Comparison of ENCODE assay signal across 8 mouse cellular contexts in the genomic region with DNA sequence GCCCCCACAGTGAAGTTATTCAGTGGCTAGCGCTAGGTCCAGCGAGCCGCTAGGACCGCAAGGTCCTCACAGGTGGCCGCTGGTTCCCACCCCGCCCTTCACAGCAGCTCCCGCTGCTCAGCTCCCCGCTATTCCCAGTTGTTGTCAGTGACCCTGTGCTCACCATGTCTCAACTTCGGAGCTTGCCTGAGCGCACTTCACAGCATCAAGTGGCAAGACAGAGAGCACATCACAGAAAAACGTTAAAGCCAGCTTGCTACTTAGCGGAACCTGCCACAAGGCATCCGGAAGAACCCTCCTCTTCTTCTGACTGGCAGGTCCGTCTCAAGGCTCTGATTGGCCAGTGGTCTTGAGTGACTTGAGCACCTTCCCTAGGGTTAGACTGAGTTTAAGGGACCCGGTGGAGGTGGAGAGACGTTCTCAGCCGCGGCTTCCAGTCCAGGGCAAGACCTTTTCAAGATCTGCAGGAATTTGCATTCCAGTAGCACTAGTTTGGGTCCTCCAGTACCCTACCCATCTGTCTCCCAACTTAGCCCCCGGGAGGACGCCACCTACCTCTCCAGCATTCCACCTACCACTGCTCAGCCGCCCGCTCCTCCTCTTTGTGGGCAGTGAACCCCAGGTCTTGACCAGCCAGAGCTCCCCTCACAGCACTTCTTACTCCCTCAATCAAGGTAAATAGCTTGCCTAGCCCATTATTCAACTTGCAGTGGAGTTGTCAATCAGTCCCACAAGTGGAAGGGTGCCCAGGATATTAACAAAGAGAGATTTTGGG. TPM values are rescaled to one million over a fixed set of nuclear protein-coding genes. Genes with fewer than 3 reads are reported as not detected.
DNase-seq lines count a peak whose midpoint lies in the region; ATAC-seq and TF ChIP-seq lines count a peak whose summit lies in the region.

No protein-coding gene starts in this region.

- H3K4me2 ChIP-seq in lung, embryonic 16.5 days (ENCODE audit: low read depth, low read length): peak overlapping the region; percentile 80

- TF ChIP-seq EP300 in MEL (IDR thresholded peaks at IDR 0.05; ENCODE audit: low read depth in 1 of 2, low read length in 2 of 2): no peak

- peak; percentile 37 to 86; a peak in 3 of 4 replicates for TF ChIP-seq POLR2A in MEL (IDR thresholded peaks at IDR 0.05; ENCODE audit: control insufficient read depth in 1 of 2, insufficient read depth in 1 of 2, low read depth in 1 of 2, low read length in 2 of 2, poor library complexity in 1 of 2)
- TF ChIP-seq POLR2A in cerebellum, adult 2 months (IDR thresholded peaks at IDR 0.05; ENCODE audit: borderline replicate concordance, insufficient read depth, low read length): peak; percentile 78; the same call in 1 of the 2 replicates

- H3K27me3 ChIP-seq in MEL (ENCODE audit: control insufficient read depth in 1 of 2, insufficient read depth in 2 of 2, low read length in 2 of 2): no peaks in the 10 kb centered on the region
- no peaks in the 10 kb centered on the region for H3K27me3 ChIP-seq in cerebellum, adult 2 months (ENCODE audit: control insufficient read depth, insufficient read depth, low read length)
- H3K27me3 ChIP-seq in lung, embryonic 16.5 days (ENCODE audit: control insufficient read depth, insufficient read depth, low read depth, low read length): no peaks in the 10 kb centered on the region

- peaks cover 0 to 23% of the 10 kb centered on the region in 2 experiments; a peak in 2 of 4 replicates for H3K36me3 ChIP-seq in MEL (ENCODE audit: control insufficient read depth in 1 of 2, insufficient read depth in 2 of 2, low read length in 2 of 2)
- H3K36me3 ChIP-seq in lung, embryonic 16.5 days (ENCODE audit: control insufficient read depth, insufficient read depth, low read length): peaks cover 6% of the 10 kb centered on the region; the same call in 1 of the 2 replicates

- no peak for TF ChIP-seq CTCF in MEL (IDR thresholded peaks at IDR 0.05 in 2 of 3, conservative IDR thresholded peaks at IDR 0.05 in 1 of 3; ENCODE audit: control insufficient read depth in 1 of 3, insufficient read depth in 1 of 3, low read depth in 2 of 3, low read length in 3 of 3, poor library complexity in 1 of 3, severe bottlenecking in 1 of 3)
- no peak for TF ChIP-seq CTCF in cerebellum, adult 2 months (IDR thresholded peaks at IDR 0.05; ENCODE audit: borderline replicate concordance, insufficient read depth, low read depth, low read length)

- peak overlapping the region; percentile 83 to 84 for H3K4me3 ChIP-seq in MEL (ENCODE audit: control insufficient read depth in 1 of 2, insufficient read depth in 1 of 2, low read depth in 2 of 2, low read length in 2 of 2)
- H3K4me3 ChIP-seq in cerebellum, adult 2 months (replicated peaks; ENCODE audit: insufficient read depth, low read depth, low read length): peak overlapping the region; percentile 99
- peak overlapping the region; percentile 75 for H3K4me3 ChIP-seq in lung, embryonic 16.5 days (ENCODE audit: low read length)

- H3K27ac ChIP-seq in MEL (ENCODE audit: control insufficient read depth, low read depth, low read length): peak overlapping the region; percentile 87
- peak overlapping the region; percentile 74 for H3K27ac ChIP-seq in cerebellum, adult 2 months (ENCODE audit: insufficient read depth, low read length)
- peak overlapping the region; percentile 66 for H3K27ac ChIP-seq in lung, embryonic 16.5 days (ENCODE audit: low read length)

- H3K9ac ChIP-seq in MEL (ENCODE audit: control insufficient read depth, low read depth, low read length, poor library complexity, severe bottlenecking): peak overlapping the region; percentile 74
- peak overlapping the region; percentile 76 for H3K9ac ChIP-seq in lung, embryonic 16.5 days (ENCODE audit: low read length)

- WGBS in cerebellum, adult 2 months: under 1% methylated on average over 22 of the region's 22 CpGs
- 1% methylated on average over 22 of the region's 22 CpGs for WGBS in lung, embryonic 16.5 days

- no peaks in the 10 kb centered on the region for H3K9me3 ChIP-seq in MEL (replicated peaks; ENCODE audit: insufficient read depth, low read length)
- H3K9me3 ChIP-seq in lung, embryonic 16.5 days (ENCODE audit: control insufficient read depth, low read length): no peaks in the 10 kb centered on the region

- no peak for TF ChIP-seq RAD21 in MEL (IDR thresholded peaks at IDR 0.05; ENCODE audit: low read depth, low read length)

- peak; percentile 99 for ATAC-seq in hematopoietic stem cell, adult 5-6 weeks (replicated peaks in 1 of 2; ENCODE audit: insufficient read depth in 1 of 2, low FRiP score in 2 of 2, low TSS enrichment in 1 of 2, low read depth in 1 of 2, poor library complexity in 2 of 2, severe bottlenecking in 2 of 2)
- peak; percentile 99 for ATAC-seq in lung, embryonic 16.5 days (ENCODE audit: low read depth)

- peaks cover 21% of the 10 kb centered on the region for H3K79me2 ChIP-seq in MEL (ENCODE audit: control insufficient read depth, insufficient read depth, low read length, poor library complexity)

- peak; percentile 97 for DNase-seq in MEL (ENCODE audit: low read depth, low spot score)
- peak; percentile 89 to 92 for DNase-seq in cerebellum, adult 2 months
- DNase-seq in forelimb bud, embryonic 11.5 days (ENCODE audit: low read depth, low spot score): peak; percentile 87
- peak; percentile 87 for DNase-seq in layer of hippocampus, adult 9-10 months (ENCODE audit: low spot score)
- DNase-seq in ovary, postnatal 10 days (ENCODE audit: low spot score): peak; percentile 59
- DNase-seq in thymus, postnatal 10 days (ENCODE audit: low spot score in 2 of 2): peak; percentile 83 to 84

- peaks cover 7 to 26% of the 10 kb centered on the region in 2 experiments for H3K4me1 ChIP-seq in MEL (ENCODE audit: control insufficient read depth in 1 of 2, insufficient read depth in 2 of 2, low read length in 2 of 2)
- H3K4me1 ChIP-seq in cerebellum, adult 2 months (ENCODE audit: control insufficient read depth, insufficient read depth, low read length): 0 out of 2 replicates have a peak, but pooled peaks cover 3% of the 10 kb centered on the region
- peaks cover 9% of the 10 kb centered on the region for H3K4me1 ChIP-seq in lung, embryonic 16.5 days (replicated peaks; ENCODE audit: control insufficient read depth, insufficient read depth, low read length)

TF ChIP-seq in MEL, 35 proteins besides CTCF, POLR2A, EP300 and RAD21:
- no peak for TF ChIP-seq JUND (IDR thresholded peaks at IDR 0.05; ENCODE audit: low read depth, low read length)
- no peak; the same call in none of the 2 replicates for TF ChIP-seq TCF12 (IDR thresholded peaks at IDR 0.05; ENCODE audit: low read depth, low read length)
- TF ChIP-seq CHD2 (IDR thresholded peaks at IDR 0.05; ENCODE audit: low read length): peak; percentile 65
- TF ChIP-seq NELFE (IDR thresholded peaks at IDR 0.05; ENCODE audit: low read depth, low read length): peak; percentile 87
- no peak for TF ChIP-seq RCOR1 (IDR thresholded peaks at IDR 0.05; ENCODE audit: low read depth, low read length)
- peak; percentile 34; the same call in 1 of the 2 replicates for TF ChIP-seq MAX (IDR thresholded peaks at IDR 0.05; ENCODE audit: low read length)
- TF ChIP-seq MXI1 (IDR thresholded peaks at IDR 0.05; ENCODE audit: low read depth, low read length): peak; percentile 60
- TF ChIP-seq USF2 (IDR thresholded peaks at IDR 0.05; ENCODE audit: borderline replicate concordance in 1 of 2, insufficient read depth in 1 of 2, low read depth in 1 of 2, low read length in 2 of 2): no peak
- no peak for TF ChIP-seq SMC3 (IDR thresholded peaks at IDR 0.05; ENCODE audit: low read depth, low read length)
- peak; percentile 75; the same call in 1 of the 2 replicates for TF ChIP-seq ZMIZ1 (IDR thresholded peaks at IDR 0.05; ENCODE audit: low read depth, low read length)
- TF ChIP-seq CHD1 (IDR thresholded peaks at IDR 0.05; ENCODE audit: low read depth, low read length): no peak
- no peak for TF ChIP-seq MEF2A (IDR thresholded peaks at IDR 0.05; ENCODE audit: extremely low read depth, insufficient replicate concordance, low read depth, low read length, poor library complexity, severe bottlenecking)
- TF ChIP-seq MAFK (IDR thresholded peaks at IDR 0.05; ENCODE audit: borderline replicate concordance, low read depth, low read length): peak; percentile 35; the same call in 1 of the 2 replicates
- TF ChIP-seq TBP (IDR thresholded peaks at IDR 0.05; ENCODE audit: low read depth, low read length): peak; percentile 88
- peak; percentile 76 for TF ChIP-seq ELF1 (IDR thresholded peaks at IDR 0.05; ENCODE audit: low read depth, low read length)
- peak; percentile 84 for TF ChIP-seq POLR2AphosphoS2 (IDR thresholded peaks at IDR 0.05; ENCODE audit: low read length)
- TF ChIP-seq GATA1 (IDR thresholded peaks at IDR 0.05; ENCODE audit: low read depth, low read length): no peak
- TF ChIP-seq SIN3A (IDR thresholded peaks at IDR 0.05; ENCODE audit: low read length): peak; percentile 66
- TF ChIP-seq USF1 (IDR thresholded peaks at IDR 0.05; ENCODE audit: low read depth, low read length): 0 out of 2 replicates have a peak, but pooled peaks have one; percentile 13
- no peak for TF ChIP-seq E2F4 (IDR thresholded peaks at IDR 0.05; ENCODE audit: borderline replicate concordance, low read depth, low read length)
- TF ChIP-seq MYB (IDR thresholded peaks at IDR 0.05; ENCODE audit: low read depth, low read length): peak; percentile 33; the same call in 1 of the 2 replicates
- TF ChIP-seq HCFC1 (IDR thresholded peaks at IDR 0.05; ENCODE audit: low read depth, low read length): peak; percentile 85
- TF ChIP-seq ZKSCAN1 (IDR thresholded peaks at IDR 0.05; ENCODE audit: low read depth, low read length): no peak
- TF ChIP-seq ZNF384 (IDR thresholded peaks at IDR 0.05; ENCODE audit: low read depth, low read length): no peak

RNA-seq across cellular contexts. Expression of gene 2010315B03Rik, which starts 30.4 kb away (rescaled TPM):
- 2.5 and 4.2 TPM in 2 replicates for total RNA-seq in MEL (2012; rRNA removed)
- polyA plus RNA-seq in MEL (2012; ENCODE audit: insufficient read depth in 1 of 2, insufficient read length in 2 of 2, low read depth in 1 of 2, low replicate concordance in 2 of 2, missing spikeins in 1 of 2): 100 to 1,000 TPM in 1 of 2 experiments, 1 to 10 TPM in 1; 2.0 to 204 TPM
- 17.3 and 18.0 TPM in 2 replicates for polyA plus RNA-seq in cerebellum, adult 2 months (2012; rRNA removed)
- 26.1 and 41.5 TPM in 2 replicates for total RNA-seq in hematopoietic stem cell, adult 5-6 weeks (2017)
- polyA plus RNA-seq in lung, embryonic 16.5 days (2015; fragmentation: Nextera tagmentation; extraction: Ambion mirVana): 11.2 and 11.5 TPM in 2 replicates

Comparison
In these comparisons a context has a peak if more than half of its experiments do, and no peak if none do; other contexts are left out.
1. Peak in every context shown above with its lines: DNase-seq, ATAC-seq, H3K4me3 ChIP-seq and H3K27ac ChIP-seq.